Mouse (Mus musculus): ENCODE data around the gene Dexi.

The Dexi gene

GRCm38 (mm10) chr16:10498096-10498602 is 44.7 kb downstream of the Dexi start:
- DNase-seq = peak in 1 of 2 experiments; percentile 42

- DNase-seq = no peak
Observed at GRCm38 (mm10) chr16:10495824-10496298, 47.0 kb downstream of the Dexi start.

- DNase-seq = no peak
Observed at GRCm38 (mm10) chr16:10492587-10492986, 50.3 kb downstream of the Dexi start.

GRCm38 (mm10) chr16:10491716-10492115 is 51.1 kb downstream of the Dexi start:
- no peak for DNase-seq

- no peak for DNase-seq
Observed at GRCm38 (mm10) chr16:10490503-10491150, 52.2 kb downstream of the Dexi start.

GRCm38 (mm10) chr16:10489904-10490457 is 52.9 kb downstream of the Dexi start:
- DNase-seq = no peak

- no peak for DNase-seq
Observed at GRCm38 (mm10) chr16:10489483-10489882, 53.4 kb downstream of the Dexi start.

- DNase-seq = no peak
Observed at GRCm38 (mm10) chr16:10488769-10489481, 53.9 kb downstream of the Dexi start.

GRCm38 (mm10) chr16:10487895-10488493 is 54.9 kb downstream of the Dexi start:
- no peak for DNase-seq

- no peak for DNase-seq
Observed at GRCm38 (mm10) chr16:10486993-10487392, 55.9 kb downstream of the Dexi start.

- no peak for DNase-seq
Observed at GRCm38 (mm10) chr16:10482343-10482742, 60.5 kb downstream of the Dexi start.

- no peak for DNase-seq
Observed at GRCm38 (mm10) chr16:10479857-10480256, 63.0 kb downstream of the Dexi start, which contains the start of gene Ciita. Ciita (plus strand) TSS chr16:10480059.

- DNase-seq = no peak
Observed at GRCm38 (mm10) chr16:10475919-10476318, 66.9 kb downstream of the Dexi start.

GRCm38 (mm10) chr16:10474956-10475355 is 67.9 kb downstream of the Dexi start:
- no peak for DNase-seq

GRCm38 (mm10) chr16:10471950-10472349 is 70.9 kb downstream of the Dexi start:
- DNase-seq = no peak

GRCm38 (mm10) chr16:10468201-10468600 is 74.7 kb downstream of the Dexi start:
- peak in 1 of 2 experiments; percentile 15 for DNase-seq

- DNase-seq = no peak
Observed at GRCm38 (mm10) chr16:10467391-10468107, 75.3 kb downstream of the Dexi start.

GRCm38 (mm10) chr16:10465011-10465681 is 77.7 kb downstream of the Dexi start:
- DNase-seq = no peak

GRCm38 (mm10) chr16:10461178-10461577 is 81.7 kb downstream of the Dexi start:
- no peak for DNase-seq

- DNase-seq = no peak
Observed at GRCm38 (mm10) chr16:10460188-10460587, 82.7 kb downstream of the Dexi start.

- no peak for DNase-seq
Observed at GRCm38 (mm10) chr16:10454583-10454974, 88.3 kb downstream of the Dexi start.

Data from cerebellum, postnatal 14 days (tissue).